Mouse (Mus musculus): ENCODE data around the gene Ndrg3.
"Not testable (repeated sequence)": the region's sequence is repeated elsewhere in the genome, so short reads cannot be mapped to it uniquely, and the experiment has no call there.

Gene Ndrg3

GRCm38 (mm10) chr2:156897034-156897433 is 94.8 kb downstream of the Ndrg3 start:
- no peak for DNase-seq

GRCm38 (mm10) chr2:156896384-156896914 is 95.4 kb downstream of the Ndrg3 start:
- no peak for DNase-seq

GRCm38 (mm10) chr2:156894496-156895265 is 97.2 kb downstream of the Ndrg3 start:
- no peak for DNase-seq

GRCm38 (mm10) chr2:156892821-156893220 is 99.0 kb downstream of the Ndrg3 start:
- no peak for DNase-seq

GRCm38 (mm10) chr2:156892240-156892639 is 99.6 kb downstream of the Ndrg3 start:
- DNase-seq: no peak

- DNase-seq: no peak
These were observed 103.4 kb downstream of the Ndrg3 start for GRCm38 (mm10) chr2:156888490-156888889.

GRCm38 (mm10) chr2:156887017-156887416 is 104.8 kb downstream of the Ndrg3 start, which contains the start of gene Sla2:
Sla2 (minus strand) TSS chr2:156887192.
- peak; percentile 41 to 45 for DNase-seq

GRCm38 (mm10) chr2:156886084-156886631 is 105.7 kb downstream of the Ndrg3 start:
- DNase-seq: no peak

GRCm38 (mm10) chr2:156885666-156886065 is 106.2 kb downstream of the Ndrg3 start:
- not testable (repeated sequence) for DNase-seq

GRCm38 (mm10) chr2:156884396-156885211 is 107.3 kb downstream of the Ndrg3 start:
- no peak for DNase-seq

GRCm38 (mm10) chr2:156882431-156883001 is 109.3 kb downstream of the Ndrg3 start:
- DNase-seq: no peak

- DNase-seq: no peak
These were observed 112.3 kb downstream of the Ndrg3 start for GRCm38 (mm10) chr2:156879541-156879940.

GRCm38 (mm10) chr2:156877726-156878125 is 114.1 kb downstream of the Ndrg3 start:
- DNase-seq: peak; percentile 35 to 54
